Mouse (Mus musculus) ES-E14 (cell line): ENCODE data around the gene Wfdc5.

ENCODE experiments used
- HCFC1 ChIP-seq: IDR thresholded peaks from 2 replicates; pipeline ENCODE4 v1.6.1; 2012; ENCODE audit warnings: low read length, inconsistent platforms, borderline replicate concordance; ENCODE audit not compliant: insufficient read depth
- ZNF384 ChIP-seq: IDR thresholded peaks from 2 replicates; pipeline ENCODE4 v1.6.1; 2012; ENCODE audit warnings: low read depth, low read length, inconsistent platforms

- no peak for TF ChIP-seq HCFC1
- no peak for TF ChIP-seq ZNF384
Measured at GRCm38 (mm10) chr2:164127297-164127696, 55.2 kb downstream of the Wfdc5 start.
